Mouse (Mus musculus) liver, embryonic 14.5 days (tissue): Measurements from ENCODE around the gene Olig1. TPM values are rescaled to one million over a fixed set of nuclear protein-coding genes. Genes with fewer than 3 reads are reported as not detected.

Source experiments
- ATAC-seq: fragments of 200-750 bp; cut with Nextera tagmentation; 2 replicates; pipeline ENCODE4 v1.8.0; 2017; ENCODE audit warnings: moderate number of reproducible peaks, mild to moderate bottlenecking, moderate library complexity; ENCODE audit not compliant: insufficient read depth
- DNase-seq, 3 experiments: peaks; one replicate each; pipeline ENCODE4 v3.0.0-alpha.2; 2012 to 2013; ENCODE audit warnings: low read depth in 3 of 3, low spot score in 3 of 3
- H3K27ac ChIP-seq: fragments of 300-500 bp; sonication (generic); 2 replicates; pipeline ENCODE4 v1.5.1; 2014; ENCODE audit warnings: moderate library complexity, mild to moderate bottlenecking, control low read depth, inconsistent platforms
- H3K27me3 ChIP-seq: fragments of 300-500 bp; sonication (generic); 2 replicates; pipeline ENCODE4 v1.6.1; 2014; ENCODE audit warnings: mild to moderate bottlenecking, low read length, moderate library complexity; ENCODE audit not compliant: control insufficient read depth, insufficient read depth
- H3K36me3 ChIP-seq: fragments of 300-500 bp; sonication (generic); replicated peaks from 2 replicates; pipeline ENCODE4 v1.6.1; 2014; ENCODE audit warnings: low read depth; ENCODE audit not compliant: control insufficient read depth, insufficient read depth
- H3K4me1 ChIP-seq, 2 experiments: fragments of 200-500 bp in 1 of 2; fragments of 300-500 bp in 1 of 2; sonication (generic) in 1 of 2; replicated peaks; 2 replicates each; pipeline ENCODE4 v1.6.1; 2012 to 2014; ENCODE audit warnings: antibody characterized with exemption in 1 of 2, inconsistent platforms in 1 of 2, low read length in 1 of 2; ENCODE audit not compliant: control insufficient read depth in 2 of 2, insufficient read depth in 2 of 2
- H3K4me2 ChIP-seq: fragments of 300-500 bp; sonication (generic); 2 replicates; pipeline ENCODE4 v1.6.1; 2014; ENCODE audit warnings: low read depth, mild to moderate bottlenecking, control low read depth, moderate library complexity
- H3K4me3 ChIP-seq, 2 experiments: fragments of 200-500 bp in 1 of 2; fragments of 300-500 bp in 1 of 2; sonication (generic) in 1 of 2; 2 replicates each; pipeline ENCODE4 v1.5.1; 2012 to 2014; ENCODE audit warnings: low read depth in 2 of 2, low read length in 2 of 2, mild to moderate bottlenecking in 2 of 2, control low read depth in 1 of 2, inconsistent platforms in 1 of 2, moderate library complexity in 1 of 2; ENCODE audit not compliant: insufficient read depth in 1 of 2
- H3K9ac ChIP-seq: fragments of 300-500 bp; sonication (generic); replicated peaks from 2 replicates; pipeline ENCODE4 v1.6.1; 2014; ENCODE audit warnings: mild to moderate bottlenecking, control low read depth, moderate library complexity
- H3K9me3 ChIP-seq: fragments of 300-500 bp; sonication (generic); 2 replicates; pipeline ENCODE4 v1.6.1; 2016; ENCODE audit warnings: low read length, mixed read lengths; ENCODE audit not compliant: control insufficient read depth
- CTCF ChIP-seq: IDR thresholded peaks from 2 replicates; pipeline ENCODE4 v1.5.1; 2016; ENCODE audit warnings: antibody characterized with exemption, low read depth, control low read depth
- EP300 ChIP-seq: IDR thresholded peaks from 2 replicates; pipeline ENCODE4 v1.6.1; 2016; ENCODE audit warnings: antibody characterized with exemption, low read depth
- WGBS: fragments of 180-500 bp; shearing (Covaris S2); extraction: QIAGEN DNeasy Blood & Tissue Kit; methylation state at CpG from one replicate; pipeline ENCODE4 v1.1.7; 2014; ENCODE audit not compliant: insufficient replicate concordance; 5-methylcytosine and 5-hydroxymethylcytosine counted together
- polyA plus RNA-seq, 2 experiments: library from polyadenylated mRNA; depleted of rRNA in 1 of 2; stranded (reverse) in 1 of 2; unstranded in 1 of 2; fragments of >200 nt; fragmentation: Nextera tagmentation in 1 of 2; extraction: Ambion mirVana in 1 of 2; gene quantifications; 2 replicates each; pipeline versions ENCODE4 v1.2.1 to v1.2.3; 2012 to 2014

Gene Olig1
- polyA plus RNA-seq (2012; rRNA removed), result 0.04 TPM in 1 of 2 replicates, not detected in the other
- polyA plus RNA-seq (2014; fragmentation: Nextera tagmentation; extraction: Ambion mirVana), result not detected in 2 replicates

DNA sequence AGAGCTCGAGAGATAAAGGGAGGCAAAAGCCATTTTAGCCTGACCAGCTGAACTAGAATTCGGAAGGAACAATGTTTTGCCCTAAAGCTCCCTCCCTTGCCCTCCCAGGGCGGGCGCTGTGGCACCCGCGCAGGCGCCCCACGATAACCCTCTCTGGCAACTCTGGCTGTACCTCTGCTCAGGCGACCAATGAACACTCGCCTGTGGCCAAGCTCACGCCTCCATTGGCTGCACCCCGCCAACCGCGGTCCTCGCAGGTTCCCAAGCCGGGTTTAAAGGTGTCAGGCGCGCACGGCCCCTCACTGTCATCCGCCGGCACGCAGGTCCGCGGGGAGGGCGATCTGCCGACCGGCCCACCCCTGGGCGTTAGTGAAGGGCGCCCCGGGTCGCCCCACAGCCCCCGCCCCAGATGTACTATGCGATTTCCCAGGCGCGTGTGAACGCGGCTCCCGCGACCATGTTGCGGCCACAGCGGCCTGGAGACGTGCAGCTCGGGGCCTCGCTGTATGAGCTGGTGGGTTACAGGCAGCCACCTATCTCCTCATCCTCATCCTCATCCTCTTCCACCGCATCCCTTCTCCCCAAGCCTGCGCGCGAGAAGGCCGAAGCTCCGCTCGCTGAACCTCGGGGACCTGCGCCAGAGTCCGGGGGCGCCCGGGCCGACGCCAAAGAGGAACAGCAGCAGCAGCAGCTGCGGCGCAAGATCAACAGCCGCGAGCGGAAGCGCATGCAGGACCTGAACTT lies at the start of gene Olig1:
Gene Olig1, plus strand, starts transcription at position 305 of the 744 bp plus-strand sequence.
- Histone ChIP-seq H3K36me3 (no peaks in the 10 kb centered on the region), H3K4me1 (no peaks in the 10 kb centered on the region), H3K27ac (no peak within 1 kb of the TSS), H3K4me3 (0 out of 4 replicates have a peak within 1 kb of the TSS, but pooled peaks of 1 of the 2 experiments have one; percentile 1), H3K9me3 (no peaks in the 10 kb centered on the region), H3K4me2 (peak within 1 kb of the TSS; percentile 32), H3K9ac (no peak within 1 kb of the TSS), H3K27me3 (peaks cover 69% of the 10 kb centered on the region)
- DNase-seq, result no peak
- 2% methylated on average over 64 of the region's 64 CpGs for WGBS
- peak; percentile 35; the same call in 1 of the 2 replicates for ATAC-seq
- TF ChIP-seq CTCF (no peak), EP300 (no peak)

- H3K4me1 ChIP-seq, result no peaks in the 10 kb centered on the region
- H3K36me3 ChIP-seq, result no peaks in the 10 kb centered on the region
- H3K4me3 ChIP-seq, result no peak overlapping the region
- H3K27ac ChIP-seq, result no peak overlapping the region
- 2% methylated on average over 25 of the region's 25 CpGs for WGBS
- peaks cover 91% of the 10 kb centered on the region for H3K27me3 ChIP-seq
- DNase-seq (no peak), ATAC-seq (no peak)
- TF ChIP-seq CTCF (no peak), EP300 (no peak)
- no peak overlapping the region for H3K9ac ChIP-seq
- H3K4me2 ChIP-seq, result no peak overlapping the region
- H3K9me3 ChIP-seq, result no peaks in the 10 kb centered on the region
Measured at GRCm38 (mm10) chr16:91222171-91222642, 47.4 kb upstream of the Olig1 start.

- no peak for ATAC-seq
- no peaks in the 10 kb centered on the region for H3K9me3 ChIP-seq
Measured at GRCm38 (mm10) chr16:91222643-91223271, 46.8 kb upstream of the Olig1 start.

GRCm38 (mm10) chr16:91223327-91224067 lies 46.1 kb upstream of the Olig1 start:
- H3K9me3 ChIP-seq, result no peaks in the 10 kb centered on the region
- WGBS, result 2% methylated on average over 34 of the region's 35 CpGs
- no peaks in the 10 kb centered on the region for H3K36me3 ChIP-seq
- no peak overlapping the region for H3K4me3 ChIP-seq
- DNase-seq (no peak), ATAC-seq (no peak)
- no peak for TF ChIP-seq EP300
- TF ChIP-seq CTCF, result no peak
- H3K9ac ChIP-seq, result no peak overlapping the region
- no peak overlapping the region for H3K4me2 ChIP-seq
- H3K27ac ChIP-seq, result no peak overlapping the region
- no peaks in the 10 kb centered on the region for H3K4me1 ChIP-seq
- peaks cover 100% of the 10 kb centered on the region for H3K27me3 ChIP-seq

More at GRCm38 (mm10) chr16:91222643-91223271, 46.8 kb upstream of the Olig1 start:
- Histone ChIP-seq H3K4me2 (no peak overlapping the region), H3K4me1 (no peaks in the 10 kb centered on the region), H3K36me3 (no peaks in the 10 kb centered on the region), H3K27me3 (peaks cover 97% of the 10 kb centered on the region), H3K9ac (no peak overlapping the region), H3K4me3 (no peak overlapping the region), H3K27ac (no peak overlapping the region)
- WGBS, result 1% methylated on average over 27 of the region's 27 CpGs
- TF ChIP-seq CTCF (no peak), EP300 (no peak)
- DNase-seq, result no peak
